Mouse (Mus musculus) MEL (cell line): ENCODE data around the gene Olfr549.

ENCODE experiments used
- MAX ChIP-seq: IDR thresholded peaks from 2 replicates; pipeline ENCODE4 v1.6.1; 2011; ENCODE audit warnings: low read length, improper control_type of control experiment
- POLR2AphosphoS2 ChIP-seq: IDR thresholded peaks from 2 replicates; pipeline ENCODE4 v1.6.1; 2011; ENCODE audit warnings: low read length, improper control_type of control experiment
- TCF12 ChIP-seq: IDR thresholded peaks from 2 replicates; pipeline ENCODE4 v1.6.1; 2014; ENCODE audit warnings: low read depth, mild to moderate bottlenecking, inconsistent platforms, low read length, improper control_type of control experiment, moderate library complexity
- UBTF ChIP-seq: IDR thresholded peaks from 2 replicates; pipeline ENCODE4 v1.6.1; 2012; ENCODE audit warnings: low read depth, mild to moderate bottlenecking, inconsistent platforms, low read length, improper control_type of control experiment, moderate library complexity, borderline replicate concordance; ENCODE audit not compliant: insufficient read depth

DNA sequence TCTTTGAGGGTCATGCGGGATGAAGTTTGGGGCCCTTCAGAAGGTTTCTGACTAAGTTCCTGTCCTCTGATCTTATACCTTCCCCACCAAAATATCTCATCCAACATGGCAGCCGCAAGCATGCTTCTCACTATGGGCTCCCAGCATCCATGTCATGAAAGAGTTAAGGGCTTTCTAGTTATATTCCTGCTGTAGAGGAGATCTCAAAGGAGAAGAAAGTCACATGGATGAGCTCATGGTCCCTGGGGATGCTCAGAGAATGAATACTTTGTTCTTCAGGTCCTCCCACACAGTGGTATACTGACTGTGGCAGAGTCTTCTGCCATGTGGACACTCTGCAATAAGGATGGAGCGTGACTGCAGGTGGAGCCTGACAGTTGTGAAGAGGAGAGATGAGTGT, at the start of gene Olfr549:
- TF ChIP-seq UBTF, result no peak
- TF ChIP-seq POLR2AphosphoS2, result no peak
- no peak for TF ChIP-seq MAX
- no peak for TF ChIP-seq TCF12
